Mouse (Mus musculus) embryonic facial prominence, embryonic 15.5 days (tissue): ENCODE measurements around the gene Akap5. TPM values are rescaled to one million over a fixed set of nuclear protein-coding genes. Genes with fewer than 3 reads are reported as not detected.

Experiments used
- ATAC-seq: fragments of 200-750 bp; cut with Nextera tagmentation; 2 replicates; pipeline ENCODE4 v1.8.0; 2017; ENCODE audit warnings: low read depth, moderate TSS enrichment; ENCODE audit not compliant: insufficient number of reproducible peaks, low FRiP score, low TSS enrichment
- H3K27ac ChIP-seq: fragments of 300-500 bp; sonication (generic); replicated peaks from 2 replicates; pipeline ENCODE4 v1.5.1; 2015; ENCODE audit warnings: mild to moderate bottlenecking, inconsistent platforms
- H3K27me3 ChIP-seq: fragments of 300-500 bp; sonication (generic); 2 replicates; pipeline ENCODE4 v1.6.1; 2015; ENCODE audit warnings: inconsistent platforms
- H3K36me3 ChIP-seq: fragments of 300-500 bp; sonication (generic); 2 replicates; pipeline ENCODE4 v1.6.1; 2015; ENCODE audit warnings: mild to moderate bottlenecking, inconsistent platforms
- H3K4me1 ChIP-seq: fragments of 300-500 bp; sonication (generic); 2 replicates; pipeline ENCODE4 v1.6.1; 2015; ENCODE audit warnings: inconsistent platforms
- H3K4me2 ChIP-seq: fragments of 300-500 bp; sonication (generic); replicated peaks from 2 replicates; pipeline ENCODE4 v1.6.1; 2015; ENCODE audit warnings: mild to moderate bottlenecking, inconsistent platforms
- H3K4me3 ChIP-seq: fragments of 300-500 bp; sonication (generic); replicated peaks from 2 replicates; pipeline ENCODE4 v1.5.1; 2015; ENCODE audit warnings: mild to moderate bottlenecking, inconsistent platforms
- H3K9ac ChIP-seq: fragments of 300-500 bp; sonication (generic); 2 replicates; pipeline ENCODE4 v1.6.1; 2015; ENCODE audit warnings: inconsistent platforms
- H3K9me3 ChIP-seq: fragments of 300-500 bp; sonication (generic); replicated peaks from 2 replicates; pipeline ENCODE4 v1.6.1; 2016; ENCODE audit warnings: inconsistent platforms
- WGBS: fragments of 180-500 bp; shearing (Covaris S2); methylation state at CpG from one replicate; pipeline ENCODE4 v1.1.7; 2015; 5-methylcytosine and 5-hydroxymethylcytosine counted together
- polyA plus RNA-seq: library from polyadenylated mRNA; unstranded; fragments of >200 nt; fragmentation: Nextera tagmentation; extraction: Ambion mirVana; gene quantifications from 2 replicates; pipeline ENCODE4 v1.2.1, GENCODE M21; 2015

Gene Akap5
- polyA plus RNA-seq, 1 experiment from 2014 or later: 1.0 TPM

- Histone ChIP-seq H3K36me3 (no peaks in the 10 kb centered on the region), H3K27me3 (no peaks in the 10 kb centered on the region), H3K4me2 (peak within 1 kb of the TSS; percentile 76), H3K9ac (peak within 1 kb of the TSS; percentile 98), H3K4me1 (peaks cover 45% of the 10 kb centered on the region), H3K9me3 (no peaks in the 10 kb centered on the region), H3K27ac (peak within 1 kb of the TSS; percentile 100), H3K4me3 (peak within 1 kb of the TSS; percentile 93)
- ATAC-seq: peak; percentile 84
- WGBS: under 1% methylated on average over 96 of the region's 96 CpGs
Observed at GRCm38 (mm10) chr12:76369206-76369977, 44.7 kb downstream of the Akap5 start, which contains the start of gene Zbtb25. Zbtb25 (minus strand) TSS chr12:76369602.

DNA sequence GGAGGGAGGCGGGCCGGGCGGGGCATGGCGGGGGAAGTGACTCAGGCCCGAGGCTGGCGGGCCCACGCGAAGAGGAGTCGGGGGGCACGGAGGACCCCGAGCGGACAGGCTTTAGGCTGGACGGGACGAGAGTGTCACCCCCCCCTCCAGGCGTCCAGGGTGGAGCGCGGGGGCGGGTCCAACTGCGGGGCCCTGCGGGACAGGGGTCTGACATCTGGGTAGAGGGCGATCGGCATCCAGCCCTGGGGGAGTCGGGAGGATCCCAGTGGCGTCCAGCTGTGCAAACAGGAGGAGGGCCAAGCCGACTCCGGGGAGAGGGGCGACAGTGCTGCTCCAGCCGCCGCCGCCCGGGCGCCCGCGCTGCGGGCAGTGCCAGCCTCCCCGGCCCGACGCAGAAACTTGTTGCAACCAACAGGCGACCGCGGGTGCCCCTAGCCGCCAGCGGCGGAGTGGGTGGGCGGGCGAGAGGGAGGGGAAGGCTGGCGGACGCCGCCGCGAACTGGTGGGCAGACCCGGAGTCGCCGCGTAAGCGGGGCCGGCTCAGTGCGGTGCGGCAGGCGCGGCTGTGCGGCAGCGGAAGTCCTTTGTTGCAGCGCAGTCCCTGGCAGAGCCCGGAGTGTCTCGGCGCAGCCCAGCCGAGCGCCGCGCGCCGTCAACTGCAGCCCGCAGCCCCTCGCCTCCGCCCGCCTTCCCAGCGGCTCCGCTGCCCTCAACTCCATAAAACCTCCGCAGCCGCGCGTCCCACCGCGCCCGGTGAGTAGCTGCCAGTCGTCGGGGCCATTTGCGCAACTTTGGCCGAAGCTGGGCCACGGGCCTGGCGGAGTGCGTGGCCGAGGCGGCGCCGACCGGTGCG, 45.5 kb downstream of the Akap5 start, which contains the start of gene Zbtb1:
TSS of gene Zbtb1 (plus strand) at position 289 of the 853 bp plus-strand sequence.
- ATAC-seq: peak; percentile 74

DNA sequence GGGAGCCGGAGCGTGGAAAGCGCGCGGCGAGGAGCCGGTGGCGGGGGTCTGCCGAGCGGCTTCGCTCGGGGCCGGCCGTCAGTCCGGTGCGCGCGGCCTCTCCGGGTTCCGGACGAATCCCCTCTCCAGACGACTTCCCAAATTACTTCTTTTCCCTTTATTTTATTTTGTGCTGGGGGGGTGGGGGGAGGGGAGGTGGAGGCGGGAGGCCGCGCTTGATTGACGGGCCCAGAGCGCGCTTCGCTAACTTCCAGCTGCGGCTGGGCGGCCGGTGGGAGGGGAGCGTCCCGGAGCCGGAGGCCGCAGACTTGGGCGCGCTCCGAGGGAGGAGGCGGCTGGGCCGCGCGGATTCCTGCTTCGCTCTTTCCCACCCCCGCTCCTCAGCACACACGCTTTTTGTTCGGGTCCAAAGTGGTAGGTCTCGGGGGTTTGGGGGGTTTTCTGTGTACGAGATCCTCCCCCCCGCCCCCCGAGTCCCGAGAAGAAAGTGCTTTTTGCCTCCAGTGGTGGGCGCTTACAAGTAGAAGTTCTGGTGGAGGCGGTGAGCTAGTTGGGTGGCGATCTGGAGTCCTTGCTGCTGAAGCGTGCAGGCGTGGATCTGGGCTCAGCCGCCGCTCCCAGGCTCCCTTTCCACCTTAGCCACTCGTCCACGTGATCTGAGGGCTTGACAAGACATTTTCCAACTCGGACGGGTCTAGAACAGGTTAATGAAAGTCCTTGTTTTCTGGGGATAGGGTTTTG, 46.3 kb downstream of the Akap5 start:
- peak overlapping the region; percentile 76 for H3K4me2 ChIP-seq
- H3K27ac ChIP-seq: peak overlapping the region; percentile 100
- no peaks in the 10 kb centered on the region for H3K36me3 ChIP-seq
- under 1% methylated on average over 63 of the region's 63 CpGs for WGBS
- H3K4me3 ChIP-seq: peak overlapping the region; percentile 93
- peak overlapping the region; percentile 98 for H3K9ac ChIP-seq
- H3K9me3 ChIP-seq: no peaks in the 10 kb centered on the region
- ATAC-seq: peak; percentile 69
- no peaks in the 10 kb centered on the region for H3K27me3 ChIP-seq
- H3K4me1 ChIP-seq: peaks cover 45% of the 10 kb centered on the region

More for the DNA sequence above, 45.5 kb downstream of the Akap5 start, which contains the start of gene Zbtb1:
- Histone ChIP-seq H3K9ac (peak within 1 kb of the TSS; percentile 98), H3K27me3 (no peaks in the 10 kb centered on the region), H3K4me1 (peaks cover 45% of the 10 kb centered on the region), H3K4me3 (peak within 1 kb of the TSS; percentile 93), H3K36me3 (no peaks in the 10 kb centered on the region), H3K27ac (peak within 1 kb of the TSS; percentile 100), H3K4me2 (peak within 1 kb of the TSS; percentile 76), H3K9me3 (no peaks in the 10 kb centered on the region)
- WGBS: under 1% methylated on average over 89 of the region's 99 CpGs

- Histone ChIP-seq H3K4me2 (peak overlapping the region; percentile 76), H3K4me1 (peaks cover 42% of the 10 kb centered on the region), H3K9ac (no peak overlapping the region), H3K4me3 (peak overlapping the region; percentile 93), H3K27ac (no peak overlapping the region), H3K9me3 (no peaks in the 10 kb centered on the region), H3K27me3 (no peaks in the 10 kb centered on the region), H3K36me3 (no peaks in the 10 kb centered on the region)
- 34% methylated on average over 7 of the region's 7 CpGs for WGBS
- ATAC-seq: no peak
Observed at GRCm38 (mm10) chr12:76372046-76372445, 47.4 kb downstream of the Akap5 start.

DNA sequence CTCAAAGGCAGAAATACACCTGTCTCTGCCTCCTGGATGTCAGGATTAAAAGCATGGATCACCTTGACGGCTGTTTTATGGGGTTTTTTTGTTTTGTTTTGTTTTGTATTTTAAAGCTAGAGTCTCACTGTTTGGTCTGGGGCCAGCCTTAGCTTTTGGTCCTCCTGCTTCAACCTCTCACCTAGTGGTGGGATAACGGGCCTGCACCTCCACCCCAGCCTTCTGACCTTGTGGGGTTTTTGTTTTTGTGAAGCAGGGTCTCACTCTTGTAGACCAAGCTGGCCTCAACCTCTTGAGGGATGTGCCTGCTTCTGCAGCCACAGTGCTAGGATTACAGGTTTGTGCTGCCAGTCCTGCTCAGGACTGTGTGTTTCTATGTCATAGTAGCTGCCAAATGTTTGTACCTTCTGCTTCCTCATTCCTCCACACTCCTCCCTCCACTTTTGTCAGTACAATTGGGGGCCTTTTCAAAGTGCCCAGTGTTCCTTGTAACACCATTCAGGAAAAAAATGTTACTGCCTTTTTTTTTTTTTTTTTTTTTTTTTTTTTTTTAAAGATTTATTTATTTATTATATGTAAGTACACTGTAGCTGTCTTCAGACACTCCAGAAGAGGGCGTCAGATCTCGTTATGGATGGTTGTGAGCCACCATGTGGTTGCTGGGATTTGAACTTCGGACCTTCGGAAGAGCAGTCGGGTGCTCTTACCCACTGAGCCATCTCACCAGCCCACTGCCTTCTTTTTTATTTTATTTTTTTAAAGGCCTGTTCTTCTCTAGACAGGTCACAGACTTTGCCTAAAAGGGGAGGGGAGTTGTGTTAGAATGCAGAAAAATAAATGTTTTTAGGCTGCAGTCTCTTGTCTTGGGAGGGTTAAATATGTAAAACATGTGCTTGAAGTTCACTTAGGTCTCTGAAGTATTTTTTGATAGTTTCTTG, 48.5 kb downstream of the Akap5 start:
- Histone ChIP-seq H3K9me3 (no peaks in the 10 kb centered on the region), H3K36me3 (no peaks in the 10 kb centered on the region), H3K4me2 (no peak overlapping the region), H3K27me3 (no peaks in the 10 kb centered on the region), H3K27ac (no peak overlapping the region), H3K9ac (no peak overlapping the region), H3K4me3 (no peak overlapping the region), H3K4me1 (peaks cover 39% of the 10 kb centered on the region)
- no peak for ATAC-seq
- 65% methylated on average over 7 of the region's 7 CpGs for WGBS

GRCm38 (mm10) chr12:76373991-76374390, 49.3 kb downstream of the Akap5 start:
- WGBS: 61% methylated on average over 6 of the region's 6 CpGs
- H3K9me3 ChIP-seq: no peaks in the 10 kb centered on the region
- no peak overlapping the region for H3K4me3 ChIP-seq
- peaks cover 31% of the 10 kb centered on the region for H3K4me1 ChIP-seq
- ATAC-seq: no peak
- H3K36me3 ChIP-seq: no peaks in the 10 kb centered on the region
- H3K4me2 ChIP-seq: no peak overlapping the region
- H3K27ac ChIP-seq: no peak overlapping the region
- no peaks in the 10 kb centered on the region for H3K27me3 ChIP-seq
- no peak overlapping the region for H3K9ac ChIP-seq

DNA sequence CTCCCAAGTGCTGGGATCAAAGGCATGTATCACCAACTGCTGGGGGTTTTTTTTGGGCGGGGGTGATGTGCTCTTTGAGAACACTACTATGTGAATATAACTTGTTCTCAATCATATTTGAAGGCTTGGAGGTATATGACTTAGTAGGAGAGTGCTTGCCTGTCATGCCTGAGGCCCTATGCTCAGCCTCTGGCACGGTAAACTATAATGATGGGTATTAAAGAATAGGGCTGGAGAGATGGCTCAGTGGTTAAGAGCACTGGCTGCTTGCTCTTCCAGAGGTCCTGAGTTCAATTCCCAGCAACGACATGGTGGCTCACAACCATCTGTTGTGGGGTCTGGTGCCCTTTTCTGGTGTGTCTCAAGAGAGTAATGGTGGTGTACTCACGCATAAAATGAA, 50.2 kb downstream of the Akap5 start:
- Histone ChIP-seq H3K27me3 (no peaks in the 10 kb centered on the region), H3K36me3 (no peaks in the 10 kb centered on the region), H3K4me3 (no peak overlapping the region), H3K4me2 (no peak overlapping the region), H3K27ac (no peak overlapping the region), H3K9ac (no peak overlapping the region), H3K9me3 (no peaks in the 10 kb centered on the region), H3K4me1 (peaks cover 31% of the 10 kb centered on the region)
- WGBS: 66% methylated on average over 4 of the region's 4 CpGs
- ATAC-seq: no peak

DNA sequence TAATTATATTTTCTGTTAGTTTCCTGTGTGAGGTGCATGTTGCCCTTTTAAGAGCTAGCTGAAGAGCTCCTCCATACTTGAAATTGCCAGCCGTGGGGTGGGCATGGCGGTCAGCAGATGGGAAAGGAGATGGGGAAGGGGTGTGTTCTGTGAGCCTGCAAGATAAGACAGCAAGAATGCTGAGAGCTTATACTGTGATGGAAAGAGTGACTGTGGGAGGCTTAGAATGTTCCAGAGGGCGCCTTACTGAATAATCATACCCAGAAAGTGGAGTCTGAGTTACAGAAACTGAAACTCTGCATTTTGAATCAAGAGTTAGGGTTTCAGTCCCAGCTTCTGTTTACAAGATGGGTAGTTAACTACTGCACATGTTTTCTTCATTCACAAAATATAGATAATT, 50.8 kb downstream of the Akap5 start:
- WGBS: 82% methylated on average over 3 of the region's 3 CpGs
- no peaks in the 10 kb centered on the region for H3K36me3 ChIP-seq
- H3K4me2 ChIP-seq: no peak overlapping the region
- no peak overlapping the region for H3K27ac ChIP-seq
- ATAC-seq: no peak
- no peak overlapping the region for H3K9ac ChIP-seq
- no peak overlapping the region for H3K4me3 ChIP-seq
- H3K4me1 ChIP-seq: peaks cover 31% of the 10 kb centered on the region
- no peaks in the 10 kb centered on the region for H3K9me3 ChIP-seq
- no peaks in the 10 kb centered on the region for H3K27me3 ChIP-seq

DNA sequence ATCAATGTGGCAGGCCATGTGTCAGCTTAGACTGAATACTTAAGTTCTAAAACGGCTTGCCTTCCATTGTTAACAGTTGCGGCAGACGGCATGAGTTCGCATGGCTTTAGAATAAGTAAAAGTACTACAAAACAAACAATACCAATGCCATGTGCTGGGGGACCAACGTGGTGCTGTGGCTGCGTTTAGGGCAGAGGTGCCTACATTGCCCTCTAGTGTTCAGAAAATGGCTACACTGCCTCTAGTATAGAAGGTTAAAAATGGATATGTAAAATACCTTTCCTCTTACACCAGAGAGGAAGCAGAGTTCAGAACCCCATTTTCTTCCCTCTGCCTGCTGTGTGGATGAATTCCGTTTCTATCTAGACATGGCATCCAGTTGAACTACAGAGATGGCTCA, 52.0 kb downstream of the Akap5 start:
- 47% methylated on average over 7 of the region's 7 CpGs for WGBS
- H3K27ac ChIP-seq: no peak overlapping the region
- H3K4me3 ChIP-seq: no peak overlapping the region
- no peak for ATAC-seq
- H3K9ac ChIP-seq: no peak overlapping the region
- peaks cover 26% of the 10 kb centered on the region for H3K4me1 ChIP-seq
- no peak overlapping the region for H3K4me2 ChIP-seq
- no peaks in the 10 kb centered on the region for H3K36me3 ChIP-seq
- no peaks in the 10 kb centered on the region for H3K27me3 ChIP-seq
- no peaks in the 10 kb centered on the region for H3K9me3 ChIP-seq

DNA sequence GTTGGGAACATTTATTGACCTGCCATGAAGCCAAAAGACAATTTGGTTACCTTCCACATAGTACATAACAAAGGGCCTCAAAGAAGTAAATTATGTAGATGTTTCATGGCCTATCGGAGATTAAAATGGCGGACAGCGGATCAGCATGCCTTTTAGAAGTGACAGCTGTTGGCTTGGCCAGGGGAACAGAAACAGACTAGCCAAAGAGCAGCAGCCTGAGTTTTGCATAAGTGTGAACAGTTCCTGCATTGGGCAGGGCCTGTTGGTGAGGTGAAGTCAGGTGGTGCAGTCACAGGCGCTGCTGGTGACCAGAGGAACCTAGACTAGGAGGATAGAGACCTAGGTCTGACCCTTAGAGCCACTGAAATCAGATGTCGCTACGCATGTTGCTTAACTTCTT, 52.4 kb downstream of the Akap5 start:
- 92% methylated on average over 6 of the region's 6 CpGs for WGBS
- no peak for ATAC-seq
- no peaks in the 10 kb centered on the region for H3K27me3 ChIP-seq
- H3K4me3 ChIP-seq: no peak overlapping the region
- no peak overlapping the region for H3K27ac ChIP-seq
- H3K9ac ChIP-seq: no peak overlapping the region
- H3K4me1 ChIP-seq: peaks cover 22% of the 10 kb centered on the region
- no peaks in the 10 kb centered on the region for H3K36me3 ChIP-seq
- H3K9me3 ChIP-seq: no peaks in the 10 kb centered on the region
- no peak overlapping the region for H3K4me2 ChIP-seq
